Mouse (Mus musculus) c-Kit-positive CD71-negative TER-119-negative erythroid progenitor cells, embryonic 14.5 days (primary cell): ENCODE measurements around the gene Olfr670.
"Not testable (repeated sequence)": the region's sequence is repeated elsewhere in the genome, so short reads cannot be mapped to it uniquely, and the experiment has no call there.

Experiments used
- DNase-seq: peaks from one replicate; pipeline ENCODE4 v3.0.0-alpha.2; 2013; ENCODE audit warnings: low read depth

The Olfr670 gene

GRCm38 (mm10) chr7:104962520-104962919 is at the start of gene Olfr670:
TSS of gene Olfr670 (minus strand) at chr7:104962620.
- DNase-seq = no peak

- DNase-seq = no peak
Observed at GRCm38 (mm10) chr7:105001929-105002328, 39.5 kb upstream of the Olfr670 start, which contains the start of gene Olfr672. TSS of gene Olfr672 (minus strand) at chr7:105002029.

GRCm38 (mm10) chr7:104979026-104979425 is 16.6 kb upstream of the Olfr670 start, which contains the start of gene Olfr671:
TSS of gene Olfr671 (minus strand) at chr7:104979126.
- DNase-seq = no peak

- not testable (repeated sequence) for DNase-seq
Observed at GRCm38 (mm10) chr7:104972507-104972906, 10.1 kb upstream of the Olfr670 start.

GRCm38 (mm10) chr7:104950234-104950633 is 12.2 kb downstream of the Olfr670 start:
- not testable (repeated sequence) for DNase-seq

- DNase-seq = no peak
Observed at GRCm38 (mm10) chr7:104933940-104934339, 28.5 kb downstream of the Olfr670 start, which contains the start of gene Olfr669. TSS of gene Olfr669 (plus strand) at chr7:104934240.

GRCm38 (mm10) chr7:104927957-104928356 is 34.5 kb downstream of the Olfr670 start, which contains the start of gene Olfr668:
TSS of gene Olfr668 (minus strand) at chr7:104928057.
- no peak for DNase-seq

- no peak for DNase-seq
Observed at GRCm38 (mm10) chr7:104921382-104921781, 41.0 kb downstream of the Olfr670 start, which contains the start of gene Olfr667. TSS of gene Olfr667 (minus strand) at chr7:104921482.
